Mouse (Mus musculus) intestine, postnatal 0 days (tissue): Measurements from ENCODE around the gene Pabpn1l. TPM values are rescaled to one million over a fixed set of nuclear protein-coding genes. Genes with fewer than 3 reads are reported as not detected.

Experiments
- ATAC-seq: fragments of 200-750 bp; cut with Nextera tagmentation; 2 replicates; pipeline ENCODE4 v1.8.0; 2017; ENCODE audit warnings: mild to moderate bottlenecking, moderate TSS enrichment, moderate library complexity
- H3K27ac ChIP-seq: fragments of 300-500 bp; sonication (generic); 2 replicates; pipeline ENCODE4 v1.5.1; 2014; ENCODE audit warnings: mild to moderate bottlenecking, low read depth, low read length, moderate library complexity
- H3K27me3 ChIP-seq: fragments of 300-500 bp; sonication (generic); replicated peaks from 2 replicates; pipeline ENCODE4 v1.6.1; 2014; ENCODE audit warnings: low read length, mixed read lengths; ENCODE audit not compliant: control insufficient read depth, insufficient read depth
- H3K36me3 ChIP-seq: fragments of 300-500 bp; sonication (generic); 2 replicates; pipeline ENCODE4 v1.6.1; 2014; ENCODE audit warnings: mild to moderate bottlenecking, moderate library complexity; ENCODE audit not compliant: control insufficient read depth, insufficient read depth
- H3K4me1 ChIP-seq: fragments of 300-500 bp; sonication (generic); replicated peaks from 2 replicates; pipeline ENCODE4 v1.6.1; 2014; ENCODE audit warnings: antibody characterized with exemption, low read length, mixed read lengths; ENCODE audit not compliant: control insufficient read depth, insufficient read depth
- H3K4me2 ChIP-seq: fragments of 300-500 bp; sonication (generic); replicated peaks from 2 replicates; pipeline ENCODE4 v1.6.1; 2014; ENCODE audit warnings: low read depth, mild to moderate bottlenecking, moderate library complexity
- H3K4me3 ChIP-seq: fragments of 300-500 bp; sonication (generic); 2 replicates; pipeline ENCODE4 v1.5.1; 2014; ENCODE audit warnings: low read depth, low read length
- H3K9ac ChIP-seq: fragments of 300-500 bp; sonication (generic); 2 replicates; pipeline ENCODE4 v1.6.1; 2014; ENCODE audit warnings: mild to moderate bottlenecking, low read depth, low read length
- H3K9me3 ChIP-seq: fragments of 300-500 bp; sonication (generic); 2 replicates; pipeline ENCODE4 v1.6.1; 2016; ENCODE audit warnings: mixed run types; ENCODE audit not compliant: control insufficient read depth
- CTCF ChIP-seq: sonication (generic); IDR thresholded peaks from 2 replicates; pipeline ENCODE4 v1.5.1; 2016; ENCODE audit warnings: low read depth, mild to moderate bottlenecking, control low read depth, antibody characterized with exemption, moderate library complexity
- WGBS: fragments of 180-500 bp; shearing (Covaris S2); extraction: QIAGEN DNeasy Blood & Tissue Kit; methylation state at CpG from one replicate; pipeline ENCODE4 v1.1.7; 2014; 5-methylcytosine and 5-hydroxymethylcytosine counted together
- polyA plus RNA-seq: library from polyadenylated mRNA; unstranded; fragments of >200 nt; fragmentation: Nextera tagmentation; extraction: Ambion mirVana; gene quantifications from 2 replicates; pipeline ENCODE4 v1.2.1, GENCODE M21; 2015

Pabpn1l gene
- polyA plus RNA-seq, 1 experiment from 2014 or later = not detected

DNA sequence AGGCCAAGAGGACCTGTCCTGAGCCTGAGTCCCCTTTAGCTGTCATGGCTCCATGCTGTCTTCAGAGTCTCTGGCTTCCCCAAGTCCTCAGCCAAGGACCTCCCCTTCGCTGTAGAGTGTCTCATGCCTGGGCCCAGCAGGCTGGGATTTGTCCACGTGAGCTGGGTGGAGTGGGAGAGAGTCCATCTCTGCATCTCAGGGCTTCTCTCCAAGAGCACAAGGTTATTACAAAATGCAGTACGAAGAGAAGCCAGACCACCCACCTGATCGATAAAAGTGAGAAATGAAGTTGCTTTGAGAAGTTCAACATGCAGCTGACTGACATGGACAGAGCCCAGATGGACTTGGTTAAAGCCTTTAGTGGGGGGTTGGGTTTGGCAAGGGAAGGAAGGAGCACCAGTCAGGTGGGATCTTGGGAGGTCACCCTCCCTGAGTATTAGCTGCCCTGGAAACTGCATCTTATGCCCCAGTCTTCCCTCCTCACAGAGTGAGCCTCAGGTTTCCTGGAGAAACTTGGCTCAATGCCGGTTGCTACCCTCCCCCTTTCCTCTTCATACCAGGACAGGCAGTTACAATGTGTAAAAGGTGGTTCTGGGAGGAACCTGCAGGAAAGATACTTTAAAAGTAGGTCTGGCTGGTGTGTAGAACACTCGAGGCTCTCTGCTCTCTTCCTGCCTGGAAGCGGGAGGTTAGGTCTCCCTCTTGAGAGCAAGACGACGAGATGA, 6.2 kb downstream of the Pabpn1l start:
- H3K36me3 ChIP-seq = peaks cover 28% of the 10 kb centered on the region; the same call in 1 of the 2 replicates
- H3K4me1 ChIP-seq = 0 out of 2 replicates have a peak, but pooled peaks cover 7% of the 10 kb centered on the region
- no peak for TF ChIP-seq CTCF
- no peaks in the 10 kb centered on the region for H3K9me3 ChIP-seq
- no peak for ATAC-seq
- no peak overlapping the region for H3K27ac ChIP-seq
- H3K27me3 ChIP-seq = no peaks in the 10 kb centered on the region
- no peak overlapping the region for H3K9ac ChIP-seq
- WGBS = 64% methylated on average over 9 of the region's 9 CpGs
- no peak overlapping the region for H3K4me2 ChIP-seq
- no peak overlapping the region for H3K4me3 ChIP-seq

DNA sequence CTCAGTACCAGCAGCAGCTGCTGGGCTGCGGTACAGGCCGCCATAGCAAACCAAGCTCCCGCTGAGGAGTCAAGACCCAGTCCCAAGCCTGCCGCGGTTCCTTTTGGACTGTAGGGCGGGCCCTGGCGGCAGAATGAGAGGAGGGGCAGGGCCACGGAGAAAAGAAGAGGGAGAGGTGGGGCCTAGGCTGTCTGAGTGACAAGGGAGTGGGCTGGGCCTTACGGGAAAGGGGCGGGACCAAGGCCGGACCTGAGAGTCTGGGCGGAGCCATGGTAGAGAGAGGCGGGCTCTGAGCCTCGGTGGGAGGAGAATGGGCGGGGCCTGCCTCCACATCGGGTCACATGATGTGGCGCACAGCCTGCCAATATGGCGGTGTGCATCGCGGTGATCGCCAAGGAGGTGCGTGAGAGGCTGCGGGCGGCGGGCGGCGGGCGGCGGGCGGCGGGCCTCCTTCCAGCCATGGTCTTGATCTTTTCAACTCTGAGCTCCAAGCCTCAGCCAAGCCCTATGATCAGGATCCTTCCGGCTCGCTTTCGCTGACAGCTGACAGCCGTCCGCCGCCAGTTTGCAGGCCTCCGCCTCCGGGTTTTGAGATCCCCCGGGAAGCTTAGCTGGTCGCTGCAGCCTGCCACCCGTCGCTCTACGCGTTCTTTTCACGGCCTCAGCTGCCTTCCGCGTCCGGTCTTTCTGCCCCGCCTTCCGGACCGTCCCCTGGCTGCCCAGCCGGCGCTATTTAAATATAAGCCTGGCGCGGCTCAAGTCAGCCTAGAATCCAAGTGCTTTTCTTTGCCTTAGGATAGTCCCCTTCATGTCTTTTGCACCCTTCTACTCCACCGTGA, 11.0 kb downstream of the Pabpn1l start, which contains the start of the genes Galns and Trappc2l:
Gene Galns, minus strand, starts transcription at position 169 of the 839 bp plus-strand sequence.
Gene Trappc2l, plus strand, starts transcription at position 346 of the 839 bp plus-strand sequence.
- H3K9ac ChIP-seq = peak within 1 kb of the TSS; percentile 76
- TF ChIP-seq CTCF = peak; percentile 74
- H3K36me3 ChIP-seq = peaks cover 28% of the 10 kb centered on the region; the same call in 1 of the 2 replicates
- H3K4me3 ChIP-seq = peak within 1 kb of the TSS; percentile 70
- no peaks in the 10 kb centered on the region for H3K27me3 ChIP-seq
- H3K4me1 ChIP-seq = peaks cover 7% of the 10 kb centered on the region; the same call in 1 of the 2 replicates
- ATAC-seq = peak; percentile 93
- peak within 1 kb of the TSS; percentile 88 for H3K27ac ChIP-seq
- H3K9me3 ChIP-seq = no peaks in the 10 kb centered on the region
- peak within 1 kb of the TSS; percentile 92 for H3K4me2 ChIP-seq
- under 1% methylated on average over 51 of the region's 57 CpGs for WGBS

DNA sequence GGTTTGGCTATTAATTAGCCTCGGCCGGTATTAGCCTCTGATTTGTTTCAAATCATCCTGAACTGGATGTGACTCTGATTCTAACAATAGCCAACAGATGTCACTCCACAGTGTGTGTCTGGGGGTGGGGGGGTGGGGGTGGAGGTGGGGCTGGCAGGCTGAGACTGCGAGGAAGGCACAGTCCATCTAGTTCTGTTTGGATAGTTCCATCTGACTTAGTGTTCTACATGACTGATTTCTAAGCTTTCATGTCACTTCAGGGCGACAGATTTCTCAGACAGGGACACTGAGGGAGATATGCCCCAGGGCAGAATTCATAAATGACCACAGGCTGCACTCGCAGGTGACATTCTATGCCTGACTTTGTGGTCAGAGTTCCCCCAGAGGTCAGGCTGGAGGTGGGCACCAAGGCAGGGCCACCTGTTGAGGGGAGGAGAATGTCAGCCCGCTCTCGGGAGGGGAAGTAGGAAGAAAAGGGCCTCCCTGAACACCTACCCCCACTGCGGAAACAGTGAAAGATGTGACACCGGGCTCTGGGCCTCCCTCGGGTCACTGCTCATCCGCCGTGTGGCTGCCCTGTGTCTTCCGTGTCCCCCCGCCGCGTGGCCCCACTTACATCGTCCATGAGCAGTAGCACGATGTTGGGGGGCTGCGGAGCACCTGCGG, 11.8 kb downstream of the Pabpn1l start:
- WGBS = 4% methylated on average over 20 of the region's 20 CpGs
- Histone ChIP-seq H3K4me1 (peaks cover 7% of the 10 kb centered on the region; the same call in 1 of the 2 replicates), H3K27me3 (no peaks in the 10 kb centered on the region), H3K4me2 (peak overlapping the region; percentile 92), H3K9ac (peak overlapping the region; percentile 76), H3K27ac (peak overlapping the region; percentile 77), H3K9me3 (no peaks in the 10 kb centered on the region), H3K36me3 (peaks cover 23% of the 10 kb centered on the region; the same call in 1 of the 2 replicates), H3K4me3 (peak overlapping the region; percentile 70)
- peak; percentile 47; the same call in 1 of the 2 replicates for ATAC-seq
- no peak for TF ChIP-seq CTCF

DNA sequence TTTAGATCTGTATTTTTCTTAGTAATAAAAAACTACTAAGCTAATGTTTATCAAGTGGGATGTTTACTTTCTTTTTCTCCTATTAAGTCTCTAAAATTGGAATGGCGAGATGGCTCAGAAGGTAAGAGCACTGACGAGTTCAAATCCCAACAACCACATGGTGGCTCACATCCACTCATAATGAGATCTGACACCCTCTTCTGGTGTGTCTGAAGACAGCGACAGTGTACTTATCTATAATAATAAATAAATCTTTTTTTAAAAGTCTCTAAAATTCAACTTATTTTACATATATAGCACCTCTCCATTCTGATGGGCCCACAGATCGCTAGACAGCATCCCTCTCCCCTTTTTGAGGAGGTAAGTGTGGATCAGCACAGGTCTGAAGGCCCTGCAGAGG, 12.3 kb downstream of the Pabpn1l start:
- TF ChIP-seq CTCF = no peak
- Histone ChIP-seq H3K36me3 (peaks cover 18% of the 10 kb centered on the region; the same call in 1 of the 2 replicates), H3K4me2 (peak overlapping the region; percentile 92), H3K27me3 (no peaks in the 10 kb centered on the region), H3K27ac (no peak overlapping the region), H3K4me3 (no peak overlapping the region; the same call in 1 of the 2 replicates), H3K9me3 (no peaks in the 10 kb centered on the region), H3K4me1 (peaks cover 10% of the 10 kb centered on the region; the same call in 1 of the 2 replicates), H3K9ac (no peak overlapping the region)
- ATAC-seq = no peak
- 55% methylated on average over 4 of the region's 4 CpGs for WGBS

DNA sequence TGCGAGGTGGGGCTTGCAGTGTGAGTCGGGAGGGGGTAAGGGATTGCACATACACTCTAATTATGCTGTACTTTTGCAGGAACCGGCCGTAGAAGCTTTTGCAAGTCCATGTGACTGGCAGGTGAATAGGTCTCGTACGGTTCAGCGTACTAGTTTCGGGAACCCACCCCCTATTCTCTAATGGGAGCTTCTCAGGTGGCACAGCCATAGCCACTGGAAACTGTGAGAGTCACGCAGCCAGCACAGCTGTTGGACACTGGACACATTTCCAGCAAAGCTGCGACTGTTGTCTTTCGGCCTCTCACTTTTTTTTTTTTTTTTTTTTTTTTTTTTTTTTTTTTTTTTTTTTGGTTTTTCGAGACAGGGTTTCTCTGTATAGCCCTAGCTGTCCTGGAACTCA, 15.7 kb downstream of the Pabpn1l start:
- Histone ChIP-seq H3K9ac (no peak overlapping the region), H3K4me1 (peaks cover 6% of the 10 kb centered on the region; the same call in 1 of the 2 replicates), H3K27me3 (no peaks in the 10 kb centered on the region), H3K27ac (no peak overlapping the region), H3K4me2 (no peak overlapping the region), H3K9me3 (no peaks in the 10 kb centered on the region), H3K4me3 (no peak overlapping the region), H3K36me3 (peaks cover 10% of the 10 kb centered on the region; the same call in 1 of the 2 replicates)
- no peak for ATAC-seq
- TF ChIP-seq CTCF = no peak
- 88% methylated on average over 11 of the region's 12 CpGs for WGBS
